Mouse (Mus musculus) hindbrain, embryonic 16.5 days (tissue): ENCODE results near the gene Grip1. TPM values are rescaled to one million over a fixed set of nuclear protein-coding genes. Genes with fewer than 3 reads are reported as not detected.

Source experiments
- ATAC-seq: fragments of 200-750 bp; cut with Nextera tagmentation; 2 replicates; pipeline ENCODE4 v1.8.0; 2017; ENCODE audit warnings: moderate TSS enrichment, moderate library complexity
- H3K27ac ChIP-seq: fragments of 300-500 bp; sonication (generic); 2 replicates; pipeline ENCODE4 v1.5.1; 2014; ENCODE audit warnings: low read depth, mild to moderate bottlenecking, control low read depth, low read length, moderate library complexity
- H3K27me3 ChIP-seq: fragments of 300-500 bp; sonication (generic); replicated peaks from 2 replicates; pipeline ENCODE4 v1.6.1; 2014; ENCODE audit warnings: low read length; ENCODE audit not compliant: control insufficient read depth, insufficient read depth
- H3K36me3 ChIP-seq: fragments of 300-500 bp; sonication (generic); 2 replicates; pipeline ENCODE4 v1.6.1; 2014; ENCODE audit warnings: mild to moderate bottlenecking, low read length, moderate library complexity, mixed read lengths; ENCODE audit not compliant: control insufficient read depth, insufficient read depth
- H3K4me1 ChIP-seq: fragments of 300-500 bp; sonication (generic); 2 replicates; pipeline ENCODE4 v1.6.1; 2014; ENCODE audit warnings: low read depth, low read length; ENCODE audit not compliant: control insufficient read depth, insufficient read depth
- H3K4me2 ChIP-seq: fragments of 300-500 bp; sonication (generic); 2 replicates; pipeline ENCODE4 v1.6.1; 2014; ENCODE audit warnings: mild to moderate bottlenecking, low read length, control low read depth, moderate library complexity
- H3K4me3 ChIP-seq: fragments of 300-500 bp; sonication (generic); 2 replicates; pipeline ENCODE4 v1.5.1; 2014; ENCODE audit warnings: mild to moderate bottlenecking, low read length, control low read depth, moderate library complexity
- H3K9ac ChIP-seq: fragments of 300-500 bp; sonication (generic); 2 replicates; pipeline ENCODE4 v1.6.1; 2014; ENCODE audit warnings: low read depth, mild to moderate bottlenecking, control low read depth, low read length, moderate library complexity
- H3K9me3 ChIP-seq: fragments of 300-500 bp; sonication (generic); 2 replicates; pipeline ENCODE4 v1.6.1; 2014; ENCODE audit warnings: mild to moderate bottlenecking, low read length, moderate library complexity; ENCODE audit not compliant: control insufficient read depth
- WGBS: fragments of 180-500 bp; shearing (Covaris S2); extraction: QIAGEN DNeasy Blood & Tissue Kit; methylation state at CpG from one replicate; pipeline ENCODE4 v1.1.7; 2014; 5-methylcytosine and 5-hydroxymethylcytosine counted together
- polyA plus RNA-seq: library from polyadenylated mRNA; unstranded; fragments of >200 nt; fragmentation: Nextera tagmentation; extraction: Ambion mirVana; gene quantifications from 2 replicates; pipeline ENCODE4 v1.2.1, GENCODE M21; 2015

The Grip1 gene
- polyA plus RNA-seq, result 16.6 and 16.7 TPM in 2 replicates

DNA sequence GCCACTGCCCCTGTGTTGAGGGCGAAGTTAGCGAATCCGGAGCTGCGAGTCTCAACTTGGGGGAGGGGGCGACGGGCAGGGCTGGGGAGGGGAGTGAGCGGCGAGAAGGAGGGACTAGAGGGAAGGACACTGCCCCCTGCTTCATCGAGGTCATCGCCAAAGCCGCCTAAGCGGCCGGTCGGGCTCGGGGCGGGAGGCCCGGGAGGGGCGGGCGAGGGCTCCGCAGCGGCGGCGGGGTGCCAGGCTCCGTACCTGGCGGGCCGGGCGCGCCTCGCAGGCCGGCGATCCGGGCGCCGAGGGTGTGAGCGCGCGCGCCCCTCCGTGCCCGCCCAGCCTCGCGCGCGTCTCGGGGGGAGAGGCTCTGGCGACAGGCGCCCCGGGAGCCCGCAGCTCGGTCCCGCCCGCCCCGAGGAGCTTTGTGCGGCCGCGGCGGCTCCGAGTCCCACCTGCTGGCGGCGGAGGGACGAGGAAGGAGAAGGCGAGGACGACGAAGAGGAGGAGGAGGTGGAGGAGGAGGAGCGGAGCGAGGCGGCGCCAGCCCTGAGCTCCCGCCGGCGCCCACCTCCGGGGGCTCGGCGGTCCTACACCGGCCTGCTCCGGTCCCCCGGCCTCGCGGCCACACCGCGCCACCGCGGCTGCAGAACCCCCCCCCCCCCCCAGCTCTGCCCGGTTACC lies at the start of gene Grip1:
Gene Grip1, plus strand, starts transcription at position 400 of the 675 bp plus-strand sequence.
- H3K36me3 ChIP-seq, result no peaks in the 10 kb centered on the region
- H3K27ac ChIP-seq, result peak within 1 kb of the TSS; percentile 85
- H3K4me1 ChIP-seq, result peaks cover 16% of the 10 kb centered on the region
- ATAC-seq, result peak; percentile 89
- peak within 1 kb of the TSS; percentile 89 for H3K4me2 ChIP-seq
- H3K4me3 ChIP-seq, result peak within 1 kb of the TSS; percentile 75
- peak within 1 kb of the TSS; percentile 91 for H3K9ac ChIP-seq
- H3K27me3 ChIP-seq, result no peaks in the 10 kb centered on the region
- H3K9me3 ChIP-seq, result no peaks in the 10 kb centered on the region
- under 1% methylated on average over 60 of the region's 84 CpGs for WGBS

DNA sequence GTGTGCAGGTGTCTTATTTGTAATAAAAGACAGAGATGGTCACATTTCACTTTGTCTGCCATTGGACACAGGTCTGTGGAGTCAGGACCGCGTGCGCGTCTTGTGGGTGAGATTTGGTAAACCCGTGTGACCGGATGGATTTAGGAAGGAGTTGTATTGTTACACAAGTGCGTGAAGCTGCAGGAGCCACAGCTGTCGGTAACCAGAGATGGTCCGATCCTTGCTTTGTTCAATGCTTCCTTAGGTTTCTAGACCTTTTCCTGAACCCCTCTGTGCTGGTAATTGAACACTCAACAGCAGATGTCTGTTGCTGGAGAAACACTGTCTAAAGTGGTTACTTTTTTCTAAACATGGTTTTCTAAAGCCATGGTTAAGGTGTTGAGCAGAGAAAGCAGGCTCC lies 48.5 kb upstream of the Grip1 start:
- Histone ChIP-seq H3K4me1 (no peaks in the 10 kb centered on the region; the same call in 1 of the 2 replicates), H3K9ac (no peak overlapping the region), H3K9me3 (no peaks in the 10 kb centered on the region), H3K4me2 (no peak overlapping the region), H3K27ac (no peak overlapping the region), H3K36me3 (no peaks in the 10 kb centered on the region), H3K27me3 (no peaks in the 10 kb centered on the region), H3K4me3 (no peak overlapping the region)
- ATAC-seq, result no peak
- 94% methylated on average over 9 of the region's 9 CpGs for WGBS

DNA sequence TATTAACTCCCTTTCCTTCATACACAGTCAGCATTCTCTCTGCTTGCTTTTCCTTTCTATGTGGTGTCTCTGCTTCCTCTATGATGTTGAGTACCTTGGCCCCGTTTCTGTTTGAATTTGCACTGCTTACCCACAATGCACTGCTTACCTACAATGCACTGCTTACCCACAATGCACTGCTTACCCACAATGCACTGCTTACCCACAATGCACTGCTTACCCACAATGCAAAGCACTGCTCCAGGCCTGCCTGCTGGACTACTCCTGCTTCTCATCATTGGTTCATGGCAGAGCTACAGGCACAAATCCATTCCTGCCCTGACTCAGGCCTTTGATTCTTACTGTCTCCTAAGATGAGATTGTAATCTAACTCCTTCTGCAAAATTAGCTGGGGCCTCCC lies 48.0 kb upstream of the Grip1 start:
- no peak overlapping the region for H3K27ac ChIP-seq
- H3K27me3 ChIP-seq, result no peaks in the 10 kb centered on the region
- H3K9ac ChIP-seq, result no peak overlapping the region
- H3K4me2 ChIP-seq, result no peak overlapping the region
- no peaks in the 10 kb centered on the region for H3K36me3 ChIP-seq
- H3K4me1 ChIP-seq, result no peaks in the 10 kb centered on the region; the same call in 1 of the 2 replicates
- no peak overlapping the region for H3K4me3 ChIP-seq
- H3K9me3 ChIP-seq, result no peaks in the 10 kb centered on the region
- no peak for ATAC-seq
- 88% methylated on average over 1 of the region's 1 CpGs for WGBS

DNA sequence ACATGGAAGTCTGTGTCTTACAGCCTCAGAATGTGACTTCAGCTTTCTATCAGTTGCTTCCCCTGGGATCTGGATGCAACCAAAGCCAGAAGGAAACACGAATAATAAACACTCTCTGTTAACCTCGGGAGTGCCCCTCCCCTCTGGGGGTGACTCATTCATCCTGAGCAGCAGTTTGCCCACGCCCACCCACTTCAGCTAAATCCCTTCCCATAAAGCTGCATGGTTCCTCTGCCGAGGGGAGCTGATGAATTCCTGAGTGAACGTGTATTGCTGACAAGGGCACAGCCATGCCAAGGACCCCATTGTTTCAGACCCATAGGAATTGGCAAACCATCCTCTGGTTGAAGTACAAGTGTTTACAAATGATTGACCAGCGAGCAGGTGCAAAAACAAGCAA lies 45.3 kb upstream of the Grip1 start:
- H3K4me3 ChIP-seq, result no peak overlapping the region
- no peak overlapping the region for H3K27ac ChIP-seq
- H3K36me3 ChIP-seq, result no peaks in the 10 kb centered on the region
- no peaks in the 10 kb centered on the region for H3K27me3 ChIP-seq
- H3K4me1 ChIP-seq, result no peaks in the 10 kb centered on the region; the same call in 1 of the 2 replicates
- H3K9me3 ChIP-seq, result no peaks in the 10 kb centered on the region
- no peak overlapping the region for H3K9ac ChIP-seq
- 0 out of 2 replicates have a peak overlapping the region, but pooled peaks have one; percentile 15 for H3K4me2 ChIP-seq
- no peak for ATAC-seq
- WGBS, result 22% methylated on average over 6 of the region's 6 CpGs

GRCm38 (mm10) chr10:119413238-119413637 lies 40.4 kb upstream of the Grip1 start:
- 98% methylated on average over 11 of the region's 11 CpGs for WGBS
- H3K27me3 ChIP-seq, result no peaks in the 10 kb centered on the region

DNA sequence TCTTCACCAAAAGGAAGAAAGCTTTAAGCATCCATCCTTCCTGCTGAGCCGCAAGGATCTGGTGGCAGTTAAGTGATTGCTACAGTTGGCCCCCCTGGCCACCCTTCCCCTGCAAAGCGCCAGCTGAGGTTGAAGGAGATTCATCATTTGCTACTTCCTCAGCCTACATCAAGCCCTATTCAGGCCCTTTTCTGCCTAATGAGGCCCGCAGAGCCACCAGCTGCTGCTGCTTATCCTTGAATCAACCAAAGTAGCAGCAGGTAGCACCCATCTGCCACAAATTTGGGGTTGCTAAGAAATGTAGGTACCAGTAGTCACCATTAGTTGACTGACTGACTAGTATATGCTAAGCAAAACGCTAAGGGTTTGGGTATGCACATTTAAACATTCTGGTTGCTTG lies 38.5 kb upstream of the Grip1 start:
- no peaks in the 10 kb centered on the region for H3K4me1 ChIP-seq
- no peak overlapping the region for H3K9ac ChIP-seq
- no peaks in the 10 kb centered on the region for H3K36me3 ChIP-seq
- peak; percentile 63; the same call in 1 of the 2 replicates for ATAC-seq
- H3K4me3 ChIP-seq, result no peak overlapping the region
- WGBS, result 59% methylated on average over 4 of the region's 4 CpGs
- no peaks in the 10 kb centered on the region for H3K27me3 ChIP-seq
- H3K9me3 ChIP-seq, result no peaks in the 10 kb centered on the region
- no peak overlapping the region for H3K27ac ChIP-seq
- H3K4me2 ChIP-seq, result no peak overlapping the region

More at GRCm38 (mm10) chr10:119413238-119413637, 40.4 kb upstream of the Grip1 start:
- Histone ChIP-seq H3K4me2 (no peak overlapping the region), H3K9me3 (no peaks in the 10 kb centered on the region), H3K4me3 (no peak overlapping the region), H3K9ac (no peak overlapping the region), H3K36me3 (no peaks in the 10 kb centered on the region), H3K4me1 (no peaks in the 10 kb centered on the region), H3K27ac (no peak overlapping the region)
- no peak for ATAC-seq

DNA sequence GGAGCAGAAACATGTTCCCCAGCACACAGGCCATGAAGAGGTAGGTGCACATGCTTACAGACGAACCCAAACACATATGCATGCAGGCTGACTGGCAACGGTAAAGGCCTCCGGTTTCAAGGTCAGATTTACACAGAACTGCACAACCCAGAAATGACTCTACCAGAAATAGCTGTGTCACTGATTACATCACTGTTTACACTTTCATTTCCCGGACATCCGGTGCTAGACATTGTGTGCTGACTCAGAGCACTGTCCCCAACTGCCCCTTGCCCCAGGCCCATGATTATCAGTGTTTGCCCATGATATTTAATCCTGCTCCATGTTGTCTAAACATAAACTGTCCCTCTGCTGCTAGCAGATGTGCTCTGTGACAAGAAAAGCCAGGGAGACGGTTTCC lies 32.2 kb upstream of the Grip1 start:
- no peak for ATAC-seq
- Histone ChIP-seq H3K4me3 (no peak overlapping the region), H3K27me3 (no peaks in the 10 kb centered on the region), H3K36me3 (no peaks in the 10 kb centered on the region), H3K27ac (no peak overlapping the region), H3K4me1 (no peaks in the 10 kb centered on the region), H3K4me2 (no peak overlapping the region), H3K9ac (no peak overlapping the region), H3K9me3 (no peaks in the 10 kb centered on the region)
- 83% methylated on average over 6 of the region's 6 CpGs for WGBS

DNA sequence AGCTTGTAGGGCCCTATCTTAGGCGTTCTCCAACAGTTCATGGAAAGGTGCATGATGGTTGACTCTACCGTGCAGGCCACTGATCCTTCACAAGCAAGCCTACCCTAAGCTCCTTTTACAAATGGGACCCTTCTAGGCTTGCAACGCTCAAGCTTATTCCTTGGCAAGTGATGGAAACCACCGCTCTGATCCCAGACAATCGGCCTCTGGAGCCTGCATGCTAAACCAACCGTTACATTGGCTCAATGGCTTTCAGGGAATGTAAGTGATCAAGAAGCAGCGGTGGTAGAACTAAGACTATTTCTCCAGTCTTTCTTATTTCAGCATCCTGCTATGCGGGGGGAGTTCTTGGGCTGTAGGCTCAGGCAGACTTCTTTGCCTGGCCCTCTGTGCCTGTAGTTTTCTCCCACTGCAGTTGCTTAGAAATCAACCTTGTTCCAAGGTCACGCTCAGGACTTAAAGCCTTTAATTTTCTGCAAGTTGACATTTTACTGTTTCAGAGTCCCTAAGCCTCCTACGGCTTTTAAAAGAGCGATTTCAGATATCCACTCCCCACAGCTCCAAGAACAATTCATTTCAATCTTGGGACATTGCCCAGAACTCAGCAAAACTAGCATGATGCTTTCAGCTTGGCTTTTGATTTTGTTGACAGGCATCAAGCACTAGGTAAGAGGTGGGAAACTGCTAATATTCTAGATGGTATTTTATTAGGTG lies 29.7 kb upstream of the Grip1 start:
- Histone ChIP-seq H3K9ac (no peak overlapping the region), H3K27ac (peak overlapping the region; percentile 4; the same call in 1 of the 2 replicates), H3K4me1 (no peaks in the 10 kb centered on the region), H3K27me3 (no peaks in the 10 kb centered on the region), H3K9me3 (no peaks in the 10 kb centered on the region), H3K36me3 (no peaks in the 10 kb centered on the region), H3K4me3 (no peak overlapping the region), H3K4me2 (no peak overlapping the region)
- WGBS, result 71% methylated on average over 11 of the region's 11 CpGs
- no peak for ATAC-seq

- Histone ChIP-seq H3K27ac (no peak overlapping the region), H3K27me3 (no peaks in the 10 kb centered on the region), H3K4me3 (no peak overlapping the region), H3K4me1 (no peaks in the 10 kb centered on the region), H3K4me2 (no peak overlapping the region), H3K9me3 (no peaks in the 10 kb centered on the region), H3K9ac (no peak overlapping the region), H3K36me3 (no peaks in the 10 kb centered on the region)
- WGBS, result 94% methylated on average over 7 of the region's 7 CpGs
- ATAC-seq, result no peak
These were observed 26.0 kb upstream of the Grip1 start for GRCm38 (mm10) chr10:119427653-119428052.
